Mouse (Mus musculus): ENCODE data around the gene Gpr83. TPM values are rescaled to one million over a fixed set of nuclear protein-coding genes. Genes with fewer than 3 reads are reported as not detected.

The Gpr83 gene
- polyA plus RNA-seq (2017; shearing (Covaris generic)): 183 TPM

DNA sequence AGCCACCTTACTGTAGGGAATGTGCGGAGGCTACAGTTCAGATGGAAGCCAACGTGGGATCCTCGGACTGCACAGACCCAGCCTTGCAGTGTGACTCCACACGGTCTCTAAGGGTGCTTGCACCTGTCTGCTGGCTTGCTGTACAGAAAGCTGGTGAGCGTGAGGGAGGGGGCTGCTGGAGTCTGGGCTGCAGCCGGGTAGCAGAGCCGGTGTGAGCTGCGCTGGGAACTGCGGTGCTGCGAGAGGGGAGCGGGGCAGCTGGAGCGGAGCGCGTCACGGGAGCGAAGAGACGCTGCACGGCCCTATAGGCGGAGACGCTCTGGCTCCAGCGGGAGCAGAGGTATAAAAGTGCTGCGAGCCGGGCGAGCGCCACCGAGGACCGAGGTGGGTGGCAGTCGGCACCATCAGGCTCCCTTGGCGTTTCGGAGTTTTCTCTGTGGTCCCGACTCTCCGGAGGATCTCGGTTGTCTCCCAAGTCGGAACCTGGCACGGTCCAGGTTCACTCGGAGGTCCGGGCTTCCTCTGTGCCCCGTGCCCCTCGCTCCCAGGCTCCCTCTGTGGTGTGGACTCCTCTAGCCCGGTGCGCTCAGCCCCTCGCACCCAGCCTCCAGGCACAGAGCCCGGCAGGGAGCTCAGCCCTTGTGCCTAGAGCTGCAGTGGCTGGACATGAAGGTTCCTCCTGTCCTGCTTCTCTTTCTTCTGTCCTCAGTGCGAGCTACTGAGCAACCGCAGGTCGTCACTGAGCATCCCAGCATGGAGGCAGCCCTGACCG is at the start of gene Gpr83:
Gpr83 (plus strand) TSS at position 343 of the 772 bp plus-strand sequence.

DNA sequence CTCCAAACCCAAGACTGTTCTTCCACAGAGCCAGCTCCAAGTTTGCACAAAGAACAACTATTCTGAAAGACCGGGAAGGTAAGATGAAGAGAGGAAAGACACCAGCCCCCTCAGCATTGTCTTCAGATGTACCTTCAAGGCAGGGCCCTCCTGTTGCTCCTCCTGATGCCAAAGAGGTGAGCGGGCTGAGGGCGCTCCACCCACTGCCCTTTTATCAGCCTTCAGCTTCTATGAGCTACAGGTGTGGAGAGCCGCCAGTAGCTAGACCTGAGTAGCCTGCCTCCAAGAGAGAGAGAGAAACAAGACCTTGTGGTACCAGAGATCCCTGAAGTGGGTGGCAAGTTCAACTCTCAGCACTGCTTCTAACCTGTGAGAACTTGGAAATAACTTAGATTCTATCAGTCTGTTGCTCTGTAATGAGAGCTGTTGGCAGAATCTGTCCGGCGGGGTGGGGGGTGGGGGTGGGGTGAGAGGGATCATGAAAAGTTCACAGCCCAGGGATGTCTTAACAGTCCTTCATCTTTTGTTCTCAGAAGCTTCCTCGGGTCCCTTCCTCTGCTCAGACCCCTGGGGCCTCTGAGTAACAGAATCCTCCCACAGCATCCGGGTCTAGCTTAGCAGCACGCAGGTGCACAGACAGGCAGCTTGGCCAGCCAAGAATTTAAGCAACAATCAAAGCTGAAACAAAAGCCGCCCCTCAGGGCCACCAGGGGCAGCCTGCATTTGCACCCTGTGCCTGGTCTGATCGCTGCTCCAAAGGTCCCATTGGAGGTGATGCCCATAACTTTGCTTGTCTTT is 43.8 kb downstream of the Gpr83 start, which contains the start of gene Izumo1r:
Izumo1r (minus strand) TSS at position 369 of the 798 bp plus-strand sequence.

Other genes starting within 250 kb of the Gpr83 start
- gene Amotl1, start 215.2 kb upstream of the Gpr83 start, polyA plus RNA-seq (2017; shearing (Covaris generic)): 0.07 TPM
- 0.11 TPM for gene Piwil4, start 119.5 kb upstream of the Gpr83 start, polyA plus RNA-seq (2017; shearing (Covaris generic))
- gene Fut4, start 107.8 kb upstream of the Gpr83 start, polyA plus RNA-seq (2017; shearing (Covaris generic)): 0.14 TPM
- not detected for gene 1700012B09Rik, start 89.2 kb upstream of the Gpr83 start, polyA plus RNA-seq (2017; shearing (Covaris generic))
- 38.5 TPM for gene Mre11a, start 75.6 kb upstream of the Gpr83 start, polyA plus RNA-seq (2017; shearing (Covaris generic))
- 27.7 TPM for gene Ankrd49, start 75.4 kb upstream of the Gpr83 start, polyA plus RNA-seq (2017; shearing (Covaris generic))
- 891 TPM for gene Izumo1r, start 43.7 kb downstream of the Gpr83 start, polyA plus RNA-seq (2017; shearing (Covaris generic))
- gene Panx1, start 185.3 kb downstream of the Gpr83 start, polyA plus RNA-seq (2017; shearing (Covaris generic)): 158 TPM

Data from CD4-positive, CD25-positive, alpha-beta regulatory T cell (primary cell).